Mouse (Mus musculus) liver, embryonic 11.5 days (tissue): ENCODE data around the gene Lipe. TPM values are rescaled to one million over a fixed set of nuclear protein-coding genes. Genes with fewer than 3 reads are reported as not detected.
"Not testable (repeated sequence)": the region's sequence is repeated elsewhere in the genome, so short reads cannot be mapped to it uniquely, and the experiment has no call there.

Source experiments
- ATAC-seq: fragments of 200-750 bp; cut with Nextera tagmentation; replicated peaks from 2 replicates; pipeline ENCODE4 v1.8.0; 2017; ENCODE audit warnings: moderate number of reproducible peaks, mild to moderate bottlenecking, moderate TSS enrichment, moderate library complexity; ENCODE audit not compliant: low FRiP score
- DNase-seq: peaks from one replicate; pipeline ENCODE4 v3.0.0-alpha.2; 2017; ENCODE audit warnings: low spot score
- H3K27ac ChIP-seq: fragments of 300-500 bp; sonication (generic); 2 replicates; pipeline ENCODE4 v1.5.1; 2014; ENCODE audit warnings: mild to moderate bottlenecking, low read depth, low read length, control low read depth
- H3K27me3 ChIP-seq: fragments of 300-500 bp; sonication (generic); replicated peaks from 2 replicates; pipeline ENCODE4 v1.6.1; 2014; ENCODE audit warnings: low read length, mixed read lengths; ENCODE audit not compliant: control insufficient read depth, insufficient read depth
- H3K36me3 ChIP-seq: fragments of 300-500 bp; sonication (generic); 2 replicates; pipeline ENCODE4 v1.6.1; 2014; ENCODE audit warnings: mild to moderate bottlenecking, low read length, moderate library complexity, mixed read lengths; ENCODE audit not compliant: control insufficient read depth, insufficient read depth
- H3K4me1 ChIP-seq: fragments of 300-500 bp; sonication (generic); replicated peaks from 2 replicates; pipeline ENCODE4 v1.6.1; 2014; ENCODE audit warnings: low read length, mixed read lengths; ENCODE audit not compliant: control insufficient read depth, insufficient read depth
- H3K4me2 ChIP-seq: fragments of 300-500 bp; sonication (generic); 2 replicates; pipeline ENCODE4 v1.6.1; 2014; ENCODE audit warnings: mild to moderate bottlenecking, control low read depth, moderate library complexity
- H3K4me3 ChIP-seq: fragments of 300-500 bp; sonication (generic); 2 replicates; pipeline ENCODE4 v1.5.1; 2014; ENCODE audit warnings: low read depth, low read length, control low read depth
- H3K9ac ChIP-seq: fragments of 300-500 bp; sonication (generic); 2 replicates; pipeline ENCODE4 v1.6.1; 2014; ENCODE audit warnings: low read depth, low read length, control low read depth
- H3K9me3 ChIP-seq: fragments of 300-500 bp; sonication (generic); 2 replicates; pipeline ENCODE4 v1.6.1; 2016; ENCODE audit warnings: low read length, inconsistent platforms, mixed read lengths; ENCODE audit not compliant: control insufficient read depth
- WGBS: fragments of 180-500 bp; shearing (Covaris S2); extraction: QIAGEN DNeasy Blood & Tissue Kit; methylation state at CpG from one replicate; pipeline ENCODE4 v1.1.7; 2014; 5-methylcytosine and 5-hydroxymethylcytosine counted together
- polyA plus RNA-seq: library from polyadenylated mRNA; unstranded; fragments of >200 nt; fragmentation: Nextera tagmentation; extraction: Ambion mirVana; gene quantifications from 2 replicates; pipeline ENCODE4 v1.2.1, GENCODE M21; 2014

The Lipe gene
- polyA plus RNA-seq, 1 experiment from 2014 or later = 2.3 TPM

DNA sequence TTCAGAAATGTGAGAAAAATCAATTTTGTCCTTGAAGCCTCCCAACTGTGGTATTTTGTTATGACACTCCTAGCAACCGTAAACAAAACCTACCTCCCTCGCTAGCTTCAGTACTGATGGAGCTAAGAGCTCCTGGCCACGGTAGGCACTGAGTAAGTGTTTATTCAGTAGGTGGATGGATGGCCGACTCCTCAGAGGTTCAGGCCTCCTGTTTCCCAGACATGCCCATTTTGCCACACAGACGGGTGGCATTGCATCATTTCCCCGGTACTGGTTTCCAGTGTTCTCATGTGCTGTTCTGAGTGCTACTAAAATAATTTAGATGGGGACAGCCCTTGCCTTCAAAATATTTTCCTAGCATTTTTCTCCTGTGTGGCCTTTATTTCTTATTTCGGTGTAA lies 8.0 kb upstream of the Lipe start:
- H3K4me1 ChIP-seq = peaks cover 10% of the 10 kb centered on the region; the same call in 1 of the 2 replicates
- H3K27ac ChIP-seq = no peak overlapping the region
- WGBS = 80% methylated on average over 7 of the region's 7 CpGs
- no peaks in the 10 kb centered on the region for H3K36me3 ChIP-seq
- H3K4me2 ChIP-seq = no peak overlapping the region
- H3K4me3 ChIP-seq = no peak overlapping the region
- H3K27me3 ChIP-seq = no peaks in the 10 kb centered on the region
- H3K9ac ChIP-seq = no peak overlapping the region
- DNase-seq (no peak), ATAC-seq (no peak)
- no peaks in the 10 kb centered on the region for H3K9me3 ChIP-seq

DNA sequence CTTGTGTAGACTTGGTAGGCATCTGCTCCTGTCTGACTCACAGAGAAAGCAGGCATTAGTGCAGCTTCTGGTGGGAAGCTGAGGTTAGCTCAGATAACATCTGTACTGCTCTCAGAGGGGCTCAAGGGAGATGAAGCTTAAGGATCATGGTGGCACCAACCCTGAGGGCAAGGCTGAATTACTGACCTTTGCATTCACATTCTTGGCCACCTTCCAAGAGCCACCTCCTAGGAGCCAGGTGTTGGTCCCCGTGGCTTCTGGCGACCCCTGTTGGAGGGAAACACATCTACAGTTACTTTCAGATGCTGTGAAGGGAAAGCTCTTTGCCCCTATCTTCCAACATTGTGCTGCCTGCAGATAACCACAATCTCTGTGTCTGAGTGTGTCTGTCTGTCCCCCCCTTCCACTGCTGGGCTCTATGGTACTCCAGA lies 4.2 kb upstream of the Lipe start:
- H3K4me1 ChIP-seq = peaks cover 10% of the 10 kb centered on the region; the same call in 1 of the 2 replicates
- ATAC-seq (peak; percentile 74), DNase-seq (no peak)
- H3K27ac ChIP-seq = no peak overlapping the region
- no peaks in the 10 kb centered on the region for H3K27me3 ChIP-seq
- H3K9me3 ChIP-seq = no peaks in the 10 kb centered on the region
- whole genome bisulfite sequencing = 2% methylated on average over 2 of the region's 2 CpGs
- no peak overlapping the region for H3K4me3 ChIP-seq
- no peaks in the 10 kb centered on the region for H3K36me3 ChIP-seq
- no peak overlapping the region for H3K4me2 ChIP-seq
- no peak overlapping the region for H3K9ac ChIP-seq

DNA sequence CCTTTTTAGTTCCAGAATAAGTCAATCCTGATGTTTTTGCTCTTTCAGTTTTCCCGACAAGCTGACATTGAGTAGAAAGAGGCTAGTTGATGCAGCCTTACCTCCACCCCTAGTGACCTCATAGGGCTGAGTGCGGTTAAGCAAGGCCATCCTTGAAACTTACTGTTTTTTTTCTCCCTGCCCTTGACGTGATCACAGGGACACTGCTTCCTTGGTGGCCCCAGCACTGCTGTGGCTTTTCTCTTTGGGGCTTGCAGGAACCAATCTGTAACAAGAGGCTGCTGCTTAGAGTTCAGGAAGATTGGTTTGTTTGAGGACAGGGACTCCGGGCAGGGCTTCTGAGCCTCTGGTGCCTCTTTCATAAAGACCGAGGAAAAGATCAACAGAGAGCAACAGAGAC lies 3.5 kb upstream of the Lipe start:
- 48% methylated on average over 5 of the region's 5 CpGs for WGBS
- Histone ChIP-seq H3K4me3 (no peak overlapping the region), H3K4me1 (peaks cover 10% of the 10 kb centered on the region; the same call in 1 of the 2 replicates), H3K9me3 (no peaks in the 10 kb centered on the region), H3K27ac (no peak overlapping the region), H3K4me2 (no peak overlapping the region), H3K27me3 (no peaks in the 10 kb centered on the region), H3K9ac (no peak overlapping the region), H3K36me3 (no peaks in the 10 kb centered on the region)
- no peak for ATAC-seq
- no peak for DNase-seq

DNA sequence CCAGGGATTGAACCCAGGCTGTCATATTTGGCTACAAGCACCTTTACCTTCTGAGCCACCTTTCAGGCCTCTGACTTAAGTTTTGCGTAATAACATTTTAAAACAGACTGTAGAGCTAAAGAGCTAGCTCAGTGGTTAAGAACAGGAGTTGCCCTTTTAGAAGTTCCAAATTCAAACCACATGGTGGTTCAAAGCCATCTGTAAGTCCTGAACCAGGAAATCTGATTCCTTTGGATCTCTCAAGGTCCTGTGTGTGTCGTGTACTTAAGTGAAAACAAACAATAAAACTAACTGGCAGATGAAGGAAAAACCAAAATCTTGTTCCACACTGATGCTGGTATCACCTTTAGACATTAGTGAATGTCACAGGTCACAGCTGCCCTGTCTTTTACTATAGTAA lies 3.0 kb upstream of the Lipe start:
- WGBS = 55% methylated on average over 2 of the region's 2 CpGs
- DNase-seq (no peak), ATAC-seq (no peak)
- no peak overlapping the region for H3K4me3 ChIP-seq
- H3K36me3 ChIP-seq = no peaks in the 10 kb centered on the region
- H3K27ac ChIP-seq = no peak overlapping the region
- H3K9ac ChIP-seq = no peak overlapping the region
- no peak overlapping the region for H3K4me2 ChIP-seq
- peaks cover 10% of the 10 kb centered on the region; the same call in 1 of the 2 replicates for H3K4me1 ChIP-seq
- H3K27me3 ChIP-seq = no peaks in the 10 kb centered on the region
- H3K9me3 ChIP-seq = no peaks in the 10 kb centered on the region

DNA sequence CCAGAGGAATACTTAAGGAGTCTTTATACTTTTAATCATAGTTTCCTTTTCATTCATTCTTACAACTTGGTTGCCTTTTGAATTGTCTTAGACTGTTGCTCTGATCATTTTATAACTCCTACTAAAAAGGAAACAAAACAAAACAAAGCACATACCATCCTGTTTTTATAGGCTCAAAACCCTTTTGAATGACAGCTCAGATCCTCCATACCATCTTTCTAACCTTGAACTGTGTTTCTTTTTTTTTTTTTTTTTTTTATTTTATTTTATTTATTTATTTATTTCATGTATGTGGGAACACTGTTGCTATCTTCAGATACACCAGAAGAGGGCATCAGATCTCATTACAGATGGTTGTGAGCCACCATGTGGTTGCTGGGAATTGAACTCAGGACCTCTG lies 518 bp upstream of the Lipe start:
- not testable (repeated sequence) for H3K4me3 ChIP-seq, ATAC-seq, H3K27ac ChIP-seq, H3K4me2 ChIP-seq, DNase-seq, H3K9ac ChIP-seq, H3K36me3 ChIP-seq, H3K9me3 ChIP-seq, H3K27me3 ChIP-seq
- H3K4me1 ChIP-seq = peaks cover 19% of the 10 kb centered on the region

DNA sequence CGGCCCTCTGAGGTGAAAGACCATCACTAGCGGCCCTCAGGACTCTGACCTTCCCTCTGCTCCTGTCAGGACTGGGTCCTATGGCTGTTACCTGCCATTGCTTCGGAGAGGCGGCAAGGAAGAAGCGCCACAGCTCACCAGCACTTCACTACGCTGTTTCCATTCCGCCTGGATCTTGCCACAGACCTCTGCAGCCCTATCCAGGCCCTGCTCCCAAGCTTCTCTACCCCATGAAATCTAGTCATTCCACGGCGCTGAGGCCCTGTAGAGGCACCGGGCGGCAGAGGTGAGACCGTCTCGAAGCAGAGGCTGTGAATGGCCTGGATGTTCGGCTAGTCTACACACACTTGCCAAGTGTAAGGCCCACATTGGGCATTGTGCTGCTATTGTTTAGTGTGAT lies 1.9 kb downstream of the Lipe start:
- H3K27me3 ChIP-seq = no peaks in the 10 kb centered on the region
- no peak overlapping the region; the same call in 1 of the 2 replicates for H3K4me3 ChIP-seq
- H3K9me3 ChIP-seq = no peaks in the 10 kb centered on the region; the same call in 1 of the 2 replicates
- H3K9ac ChIP-seq = 0 out of 2 replicates have a peak overlapping the region, but pooled peaks have one; percentile 35
- WGBS = 86% methylated on average over 14 of the region's 14 CpGs
- peak overlapping the region; percentile 97 for H3K4me2 ChIP-seq
- DNase-seq (no peak), ATAC-seq (peak; percentile 7; the same call in 1 of the 2 replicates)
- H3K27ac ChIP-seq = no peak overlapping the region
- peaks cover 15% of the 10 kb centered on the region for H3K4me1 ChIP-seq
- H3K36me3 ChIP-seq = no peaks in the 10 kb centered on the region

DNA sequence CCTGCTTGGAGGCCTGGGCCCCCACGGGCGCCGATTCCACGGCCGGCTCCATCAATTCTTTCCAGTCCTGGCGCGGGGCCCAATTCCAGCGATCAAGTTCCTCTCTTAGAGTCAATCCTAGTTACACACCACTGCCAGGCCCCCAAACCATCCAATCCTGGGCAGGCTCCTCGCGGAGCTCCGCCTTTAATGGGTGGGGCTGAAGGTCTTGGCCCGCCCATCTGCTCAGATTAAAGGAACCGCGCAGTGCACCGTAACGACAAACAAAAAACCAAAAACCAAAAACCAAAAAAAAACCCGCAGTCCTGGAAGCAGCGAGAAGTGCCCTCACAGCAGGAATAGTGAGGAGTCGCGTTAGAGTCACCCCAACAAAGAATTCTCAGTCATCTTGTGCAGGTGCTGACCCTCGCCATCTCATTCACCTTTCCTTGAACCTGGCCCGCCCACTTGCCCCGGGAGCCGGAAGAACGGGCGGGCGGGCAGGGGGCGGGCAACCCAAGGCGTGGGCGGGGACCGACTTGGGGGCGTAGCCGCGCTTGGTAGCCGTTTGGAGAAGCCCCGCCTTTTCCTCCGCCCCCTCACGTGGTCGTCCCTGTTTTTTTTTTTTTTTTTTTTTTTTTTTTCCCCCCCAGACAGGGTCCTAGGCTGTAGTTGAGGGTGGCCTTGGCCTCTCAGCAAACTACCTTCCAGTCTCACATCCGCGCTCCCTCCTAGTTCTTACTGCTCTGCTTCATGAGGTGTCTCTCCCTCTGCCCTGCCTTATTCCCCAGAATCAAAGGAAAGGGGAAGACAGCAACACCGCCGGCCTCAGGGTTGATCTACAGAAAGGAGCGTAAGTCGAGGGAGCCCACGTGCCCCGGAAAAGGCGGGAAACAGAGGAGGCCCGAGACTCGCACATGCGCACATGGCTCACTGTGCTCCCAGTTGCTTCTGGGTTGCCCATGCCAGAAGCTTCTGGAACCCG lies 2.7 kb downstream of the Lipe start:
- Histone ChIP-seq H3K36me3 (no peaks in the 10 kb centered on the region), H3K9ac (peak overlapping the region; percentile 78), H3K4me2 (peak overlapping the region; percentile 97), H3K27ac (no peak overlapping the region), H3K9me3 (no peaks in the 10 kb centered on the region; the same call in 1 of the 2 replicates), H3K4me1 (peaks cover 18% of the 10 kb centered on the region), H3K27me3 (no peaks in the 10 kb centered on the region), H3K4me3 (peak overlapping the region; percentile 76)
- 6% methylated on average over 52 of the region's 52 CpGs for WGBS
- ATAC-seq = peak; percentile 96
- peak; percentile 93 for DNase-seq

DNA sequence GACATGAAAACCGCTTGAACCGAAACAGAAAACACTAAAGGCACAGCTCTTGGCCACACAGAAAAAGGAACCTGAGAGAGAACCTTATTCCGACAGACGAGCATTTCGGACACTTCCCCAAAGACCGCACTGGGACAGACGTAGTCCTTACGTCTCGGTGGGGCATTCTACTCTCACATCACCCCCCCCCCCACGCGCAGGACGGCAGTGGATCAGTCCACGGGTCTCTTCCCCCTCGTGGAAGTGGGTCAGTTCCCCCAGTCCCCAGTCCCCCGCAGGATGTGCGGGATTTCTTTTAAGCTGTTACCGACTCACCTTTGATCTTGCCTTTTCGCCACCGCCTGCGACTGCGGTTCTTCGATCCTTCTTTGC lies 3.3 kb downstream of the Lipe start:
- Histone ChIP-seq H3K27ac (no peak overlapping the region), H3K27me3 (no peaks in the 10 kb centered on the region), H3K9ac (peak overlapping the region; percentile 78), H3K9me3 (no peaks in the 10 kb centered on the region; the same call in 1 of the 2 replicates), H3K4me3 (peak overlapping the region; percentile 76), H3K4me2 (peak overlapping the region; percentile 97), H3K36me3 (no peaks in the 10 kb centered on the region), H3K4me1 (peaks cover 24% of the 10 kb centered on the region)
- ATAC-seq (peak; percentile 29; the same call in 1 of the 2 replicates), DNase-seq (no peak)
- under 1% methylated on average over 22 of the region's 22 CpGs for WGBS
